8 mouse cellular contexts compared by ENCODE assay signal in the genomic region with DNA sequence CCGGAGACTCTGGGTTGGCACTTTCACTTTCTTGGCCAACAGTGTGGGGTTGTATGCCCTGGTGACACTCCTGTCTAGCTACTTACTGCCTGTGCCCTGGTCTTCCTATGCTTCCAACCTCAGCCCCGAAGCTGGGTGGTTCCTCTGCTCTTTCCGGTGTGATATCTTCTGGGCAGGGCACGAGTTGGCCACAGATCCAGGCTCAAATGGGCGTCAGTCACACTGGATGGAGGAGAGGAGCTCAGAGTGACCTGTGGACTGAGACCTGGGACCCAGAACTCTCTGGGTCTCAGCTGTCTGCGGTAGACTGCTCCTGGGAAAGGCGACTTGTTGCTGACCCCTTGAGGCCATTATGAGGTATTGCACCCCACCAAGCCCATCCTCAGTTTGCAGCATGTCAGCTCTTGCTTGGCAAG. TPM values are rescaled to one million over a fixed set of nuclear protein-coding genes. Genes with fewer than 3 reads are reported as not detected.
DNase-seq lines count a peak whose midpoint lies in the region; TF ChIP-seq lines count a peak whose summit lies in the region.

A gene (minus strand): TSS at position 211 of the 416 bp plus-strand sequence.

- H3K79me2 ChIP-seq in liver, adult 2 months (ENCODE audit: control insufficient read depth, insufficient read depth, low read length) = no peaks in the 10 kb centered on the region

- H3K4me3 ChIP-seq in liver, adult 2 months (ENCODE audit: insufficient read depth, low read depth, low read length) = no peak within 1 kb of the TSS

- DNase-seq in urinary bladder, postnatal 14 days (ENCODE audit: low spot score) = peak; percentile 37
- DNase-seq in urinary bladder, postnatal 10 days (ENCODE audit: low spot score) = no peak
- peak; percentile 42 for DNase-seq in cerebellum, adult 8-10 months
- DNase-seq in heart, adult 9 months (ENCODE audit: low spot score in 2 of 2) = peak; percentile 36 to 60
- peak; percentile 81 for DNase-seq in kidney, adult 9 months
- DNase-seq in liver, adult 2 months (ENCODE audit: extremely low read depth, low read depth, low spot score) = peak; percentile 66
- DNase-seq in naive thymus-derived CD4-positive, alpha-beta T cell, adult 2 months (ENCODE audit: low read depth) = peak; percentile 52
- DNase-seq in urinary bladder, postnatal 25 days (ENCODE audit: low spot score) = peak; percentile 41

- H3K27me3 ChIP-seq in liver, adult 2 months (ENCODE audit: control insufficient read depth, insufficient read depth, low read length) = no peaks in the 10 kb centered on the region

- H3K4me1 ChIP-seq in liver, adult 2 months (ENCODE audit: control insufficient read depth, insufficient read depth, low read length) = no peaks in the 10 kb centered on the region

- peak; percentile 97 for TF ChIP-seq CTCF in liver, adult 2 months (IDR thresholded peaks at IDR 0.05; ENCODE audit: low read depth, low read length)

- no peaks in the 10 kb centered on the region for H3K36me3 ChIP-seq in liver, adult 2 months (ENCODE audit: control insufficient read depth, insufficient read depth, low read length)

- no peak for TF ChIP-seq POLR2A in liver, adult 2 months (IDR thresholded peaks at IDR 0.05; ENCODE audit: extremely low read depth, insufficient read depth, low read length)

- 11% methylated on average over 7 of the region's 7 CpGs for WGBS in liver, adult 2 months

- no peak within 1 kb of the TSS for H3K27ac ChIP-seq in liver, adult 2 months (replicated peaks; ENCODE audit: insufficient read depth, low read depth, low read length)

- no peak within 1 kb of the TSS for H3K9ac ChIP-seq in liver, adult 2 months (ENCODE audit: low read depth, low read length)

RNA-seq across cellular contexts. Expression of the gene that starts here (rescaled TPM):
- 2.4 and 3.5 TPM in 2 replicates for total RNA-seq in liver, adult 2 months (2014; rRNA removed)
- polyA plus RNA-seq in liver, adult 2 months (2012; rRNA removed) = 2.7 and 3.7 TPM in 2 replicates
